Mouse (Mus musculus) hematopoietic stem cell, adult 5-6 weeks (primary cell): Measurements from ENCODE around the gene Pcnx2. TPM values are rescaled to one million over a fixed set of nuclear protein-coding genes. Genes with fewer than 3 reads are reported as not detected.
A peak's percentile ranks its signal among the peaks of the same experiment; 100 is the strongest.

ENCODE experiments used
- ATAC-seq, 2 experiments: fragments of 125-278 bp in 1 of 2; replicated peaks in 1 of 2; 2 replicates each; pipeline ENCODE4 v1.8.0; 2016 to 2017; ENCODE audit warnings: inconsistent platforms in 2 of 2, mild to moderate bottlenecking in 2 of 2, moderate number of reproducible peaks in 2 of 2, low read depth in 1 of 2, moderate TSS enrichment in 1 of 2; ENCODE audit not compliant: low FRiP score in 2 of 2, poor library complexity in 2 of 2, severe bottlenecking in 2 of 2, insufficient read depth in 1 of 2, low TSS enrichment in 1 of 2
- total RNA-seq: library from RNA; stranded (forward); fragments of 172-1452, 232-1000 nt; gene quantifications from 2 replicates; pipeline ENCODE4 v1.2.3, GENCODE M21; 2017

Gene Pcnx2
- not detected in 2 replicates for total RNA-seq

DNA sequence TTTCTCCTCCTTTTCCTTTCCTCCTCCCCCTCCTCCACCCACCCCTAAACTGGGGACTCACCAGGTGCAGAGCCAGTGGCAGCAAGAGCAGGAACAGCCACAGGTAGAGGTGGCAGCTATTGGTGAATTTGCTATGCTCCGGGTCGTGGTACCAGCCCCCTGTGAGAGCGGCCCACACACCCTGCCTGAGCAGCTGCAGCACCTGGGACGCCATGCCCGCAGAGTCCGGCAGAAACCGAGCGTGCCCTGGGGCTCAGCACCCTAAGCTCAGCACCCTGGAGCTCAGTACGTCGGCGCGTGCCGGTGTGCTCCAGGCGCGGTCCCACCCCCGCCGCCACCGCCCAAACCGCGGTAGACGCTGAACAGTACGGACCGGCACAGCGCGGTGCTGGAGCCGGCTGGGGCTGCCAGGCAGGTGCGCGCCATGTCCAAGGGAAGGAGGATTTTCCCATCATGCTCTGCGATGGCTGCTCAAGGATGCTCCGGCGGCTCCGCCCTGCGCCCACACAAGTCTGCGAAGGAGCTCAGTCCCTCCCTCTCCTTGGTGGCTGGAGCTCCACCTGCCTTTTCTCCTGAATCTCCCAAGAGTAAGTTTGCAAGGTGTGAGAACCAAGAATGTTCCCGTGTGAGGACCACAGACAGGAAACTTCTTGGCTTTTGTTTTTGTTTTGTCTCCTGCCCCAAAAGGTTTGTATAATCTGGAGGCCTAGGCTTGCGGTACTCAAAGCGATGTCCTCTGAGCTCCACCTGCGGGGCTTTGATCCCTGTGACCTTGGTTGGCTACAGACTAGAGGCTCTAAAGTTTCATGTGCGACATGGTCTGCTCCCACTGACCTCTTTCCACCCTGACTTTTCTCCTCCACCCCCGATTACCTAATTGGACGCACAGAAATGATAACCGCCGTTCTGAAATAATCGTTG lies at the start of gene Pcnx2:
Gene Pcnx2 (minus strand): TSS at position 450 of the 921 bp plus-strand sequence.
- peak in 1 of 2 experiments; percentile 22; a peak in 1 of 4 replicates for ATAC-seq

DNA sequence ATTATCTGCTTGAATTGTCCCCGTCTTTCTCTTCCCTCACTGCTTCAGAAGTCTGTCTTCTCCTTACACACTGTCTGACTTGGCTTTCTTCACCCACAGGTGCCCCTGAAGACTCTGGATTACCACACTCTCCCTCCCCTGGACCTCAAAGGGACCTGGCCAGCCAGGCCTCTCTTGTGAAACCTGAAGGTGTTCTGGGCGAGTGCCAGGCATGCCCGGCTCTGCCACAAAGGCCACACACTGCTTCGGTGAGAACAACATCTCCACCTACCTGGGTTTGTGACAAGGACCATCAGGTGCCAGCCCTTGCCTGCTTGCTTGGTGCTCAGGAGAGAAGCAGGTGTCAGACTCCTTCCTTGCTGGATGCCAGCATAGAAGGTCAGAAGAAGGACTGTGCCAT lies 46.4 kb upstream of the Pcnx2 start:
- no peak for ATAC-seq

DNA sequence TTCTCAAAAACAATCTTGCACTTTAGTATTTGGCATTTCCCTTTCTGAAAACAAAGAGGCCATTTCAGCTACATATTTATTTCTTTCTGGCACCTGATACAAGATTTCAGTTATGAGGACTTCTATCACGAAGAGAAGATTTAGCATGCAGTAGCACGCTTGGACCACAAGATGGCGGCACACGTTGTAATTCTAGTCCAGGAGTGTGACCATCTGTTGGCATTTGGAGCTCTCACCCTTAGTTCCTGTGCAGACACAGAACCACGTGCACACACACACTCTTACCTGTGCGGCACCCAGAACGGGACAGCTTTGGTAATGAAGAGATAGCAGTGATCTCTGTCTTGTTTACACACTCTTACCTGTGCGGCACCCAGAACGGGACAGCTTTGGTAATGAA lies 37.5 kb upstream of the Pcnx2 start:
- ATAC-seq: peak; percentile 60 to 69

DNA sequence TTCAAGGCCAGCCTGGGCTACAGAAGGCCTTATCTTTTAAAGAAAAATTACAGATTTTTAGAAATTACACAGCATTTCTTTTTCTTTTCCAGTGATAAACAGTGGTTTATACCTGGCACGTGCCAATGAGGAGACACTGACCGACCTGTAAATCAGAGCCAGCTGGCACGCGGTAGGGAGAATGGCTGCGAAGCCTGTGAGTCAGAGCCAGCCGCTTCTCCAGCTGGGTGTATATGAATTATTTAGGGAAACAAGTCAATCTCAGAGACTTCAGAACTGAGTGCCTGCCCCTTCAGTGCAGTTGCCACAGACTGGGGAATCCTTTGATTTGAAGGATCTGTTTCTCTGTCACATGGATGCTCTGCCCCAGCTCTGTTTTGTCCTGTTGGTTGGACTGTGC lies 33.7 kb upstream of the Pcnx2 start:
- no peak for ATAC-seq

DNA sequence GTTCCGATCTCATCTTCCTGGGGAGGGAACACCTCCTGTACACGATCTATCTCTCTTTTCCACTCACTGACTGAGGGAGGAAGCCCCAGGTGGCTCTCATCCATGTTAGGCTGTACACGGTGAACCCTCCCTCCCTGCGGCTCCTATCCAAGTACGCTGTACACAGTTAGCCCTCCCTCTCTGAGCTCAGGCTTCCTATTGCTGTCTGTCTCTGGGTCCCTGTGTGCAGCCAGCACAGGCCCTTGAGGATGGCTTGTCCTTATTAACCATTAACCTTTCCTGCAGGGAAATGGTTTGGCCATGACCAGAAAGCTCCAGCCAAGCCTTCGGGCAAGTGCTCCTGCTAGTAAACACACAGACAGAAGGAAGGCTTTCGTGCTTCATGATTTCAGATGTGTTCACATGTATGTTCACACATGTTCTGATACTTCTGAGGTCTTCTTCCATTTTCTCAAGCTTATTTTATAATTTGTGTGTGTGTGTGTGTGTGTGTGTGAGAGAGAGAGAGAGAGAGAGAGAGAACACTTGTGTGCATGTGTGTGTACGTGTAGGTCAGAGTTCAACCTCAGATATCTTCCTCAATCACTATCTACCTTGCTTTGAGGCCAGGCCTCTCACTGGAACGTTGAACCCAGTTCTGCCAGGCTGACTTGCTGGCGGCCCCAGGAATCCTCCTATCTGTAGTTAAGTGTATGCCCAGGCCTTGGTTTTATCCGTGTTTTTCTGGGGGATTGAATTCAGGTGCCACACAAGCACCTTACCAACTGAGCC lies 32.3 kb upstream of the Pcnx2 start:
- no peak for ATAC-seq

DNA sequence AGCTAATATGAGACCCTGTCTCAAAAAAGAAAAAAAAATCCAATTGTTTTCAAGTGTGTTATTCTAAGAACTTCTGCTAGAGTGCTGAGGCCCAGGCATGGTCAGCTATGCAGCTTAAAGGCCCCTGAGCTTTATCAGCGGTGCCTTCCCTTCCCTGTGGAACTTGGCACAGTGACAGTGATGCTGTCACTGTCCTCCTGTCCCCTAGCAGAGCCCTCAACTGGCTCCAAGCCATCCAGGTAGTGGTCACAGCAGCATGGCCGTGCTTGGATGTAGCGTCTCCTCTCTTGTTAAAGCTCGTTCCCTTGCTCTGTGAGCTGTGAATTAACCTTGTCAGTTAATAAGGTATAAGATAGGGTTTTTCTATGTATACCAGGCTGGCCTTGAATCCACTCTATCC lies 28.5 kb upstream of the Pcnx2 start:
- no peak for ATAC-seq

DNA sequence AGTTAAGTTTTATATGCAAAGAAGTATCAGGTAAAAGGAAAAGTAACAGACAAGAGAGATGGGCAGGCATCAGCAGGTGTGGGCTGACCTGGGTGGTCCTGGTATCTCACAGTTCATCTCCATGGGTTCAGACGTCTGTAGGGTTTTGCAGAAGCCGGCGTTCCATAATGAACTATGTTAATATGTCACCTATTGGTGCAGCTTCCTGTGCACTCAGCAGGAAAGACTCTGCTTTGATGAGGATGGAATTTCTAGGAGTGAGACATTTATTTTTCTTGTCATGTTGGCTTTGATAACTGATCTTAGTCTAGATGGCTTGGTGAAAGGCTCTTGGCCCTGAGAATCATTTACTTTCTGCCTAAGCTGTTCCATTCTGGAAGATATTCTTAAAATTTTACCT lies 24.2 kb upstream of the Pcnx2 start:
- no peak for ATAC-seq

DNA sequence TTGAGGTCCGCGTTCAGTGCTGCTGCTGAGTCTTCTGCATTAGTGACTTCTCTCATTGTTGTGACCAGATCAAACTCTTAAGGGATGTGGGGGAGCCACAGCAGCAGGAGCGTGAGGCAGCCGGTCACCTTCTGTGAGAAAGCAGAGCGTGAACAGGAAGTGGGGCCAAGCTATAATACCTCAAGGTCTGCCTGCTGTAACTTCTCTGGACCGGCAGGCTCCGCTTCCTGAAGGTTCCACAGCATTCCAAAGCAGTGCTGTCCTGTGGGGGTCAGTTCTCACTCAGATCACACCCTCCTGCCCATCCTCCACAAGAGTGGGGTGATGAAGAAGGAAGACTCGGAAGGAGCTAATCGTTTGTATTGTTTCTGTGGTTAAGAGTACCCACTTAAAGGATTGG lies 22.6 kb upstream of the Pcnx2 start:
- ATAC-seq: no peak

DNA sequence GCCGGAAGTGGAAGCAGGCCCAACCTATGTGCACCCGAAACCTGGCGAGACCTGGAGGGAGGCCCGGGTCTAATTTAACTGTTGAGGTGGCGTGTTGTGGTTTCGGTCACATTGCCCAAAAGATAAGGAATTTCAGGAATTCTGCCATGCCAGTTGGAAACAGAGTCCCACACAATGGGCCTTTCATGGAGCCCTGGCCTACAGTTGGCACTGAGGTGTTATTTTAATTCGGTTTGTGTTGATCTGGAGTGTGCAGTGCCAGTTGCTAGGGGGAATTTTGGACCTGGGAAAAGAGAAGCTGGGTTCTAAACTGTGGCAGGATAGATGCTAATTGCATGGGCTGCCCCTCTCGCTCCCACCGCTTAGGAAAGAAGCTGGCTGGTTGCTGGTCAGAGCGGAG lies 22.2 kb upstream of the Pcnx2 start:
- ATAC-seq: no peak

DNA sequence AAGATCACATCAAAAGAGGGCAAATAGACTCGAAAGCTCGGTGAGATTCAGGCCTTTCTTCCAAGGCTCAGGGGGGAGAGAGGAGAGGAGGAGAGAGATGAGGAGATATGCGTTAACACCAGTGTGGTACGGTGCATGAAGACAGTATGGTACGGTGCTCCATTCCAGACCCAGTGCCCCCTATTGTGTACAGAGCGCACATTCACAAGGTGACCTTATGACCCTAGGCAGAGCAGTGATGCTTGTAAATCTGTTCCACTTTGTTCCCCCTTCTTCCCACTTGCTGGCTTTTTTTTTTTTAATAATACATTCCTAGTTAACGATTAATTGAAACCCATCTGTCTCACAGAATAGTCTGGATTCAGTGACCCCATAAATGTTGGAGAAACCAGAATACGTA lies 21.4 kb upstream of the Pcnx2 start:
- ATAC-seq: no peak

DNA sequence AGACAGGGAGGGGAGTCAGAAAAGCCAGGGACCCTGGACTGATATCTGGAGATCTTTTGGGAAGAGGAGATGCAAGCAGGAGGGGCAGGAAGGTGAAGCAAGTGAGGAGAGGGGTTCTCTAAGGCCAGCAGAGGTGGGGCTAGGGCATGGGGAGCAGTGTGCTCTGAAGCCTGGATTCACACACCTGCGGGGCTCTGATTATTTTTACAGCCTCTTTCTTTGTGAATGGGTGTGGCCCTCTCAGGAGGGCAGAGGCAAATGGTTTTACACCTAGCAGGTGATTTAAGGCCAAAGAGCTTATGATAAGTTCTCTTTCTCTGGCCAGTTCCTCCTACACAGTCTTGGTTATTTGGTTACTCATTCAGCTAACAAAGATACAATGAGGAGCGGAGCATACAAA lies 20.6 kb upstream of the Pcnx2 start:
- ATAC-seq: no peak

DNA sequence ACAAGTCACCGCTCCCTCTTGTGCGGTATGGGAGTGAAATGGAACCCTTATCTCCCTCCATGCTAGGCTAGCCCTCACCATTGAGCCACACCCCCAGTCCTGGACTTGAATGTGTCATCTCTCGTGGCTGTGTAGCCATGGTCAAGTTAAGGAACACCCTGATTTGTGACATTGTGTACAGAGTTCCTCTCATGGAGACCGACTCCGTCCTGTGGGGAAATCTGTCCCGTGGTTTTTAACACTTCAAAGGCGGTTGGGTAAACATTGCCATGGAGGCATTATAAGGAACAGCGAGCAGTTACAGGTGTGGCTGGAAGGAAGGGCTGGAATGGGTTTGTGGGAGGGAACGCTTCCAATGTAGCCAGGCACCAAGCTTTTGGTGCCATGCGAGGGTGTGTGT lies 18.9 kb upstream of the Pcnx2 start:
- no peak for ATAC-seq

DNA sequence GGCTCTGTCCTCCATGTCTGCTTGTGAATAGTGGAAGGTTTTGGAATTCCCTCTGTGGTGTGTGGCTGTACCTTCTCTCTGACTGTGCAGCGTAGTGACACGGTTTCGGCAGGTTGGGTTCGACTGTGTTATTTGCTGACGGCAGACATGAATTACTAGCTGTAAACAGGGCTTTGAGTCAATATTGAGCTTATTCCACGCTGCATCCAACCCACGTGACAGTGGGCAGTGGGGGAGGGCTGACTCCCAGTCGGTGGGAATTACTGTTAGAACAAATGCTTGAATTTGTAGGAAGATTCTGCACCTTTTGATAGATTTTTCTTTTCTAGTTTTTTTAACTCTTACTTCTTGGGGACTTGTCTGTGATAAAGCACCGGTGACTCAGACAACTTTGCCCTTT lies 16.3 kb upstream of the Pcnx2 start:
- ATAC-seq: no peak

DNA sequence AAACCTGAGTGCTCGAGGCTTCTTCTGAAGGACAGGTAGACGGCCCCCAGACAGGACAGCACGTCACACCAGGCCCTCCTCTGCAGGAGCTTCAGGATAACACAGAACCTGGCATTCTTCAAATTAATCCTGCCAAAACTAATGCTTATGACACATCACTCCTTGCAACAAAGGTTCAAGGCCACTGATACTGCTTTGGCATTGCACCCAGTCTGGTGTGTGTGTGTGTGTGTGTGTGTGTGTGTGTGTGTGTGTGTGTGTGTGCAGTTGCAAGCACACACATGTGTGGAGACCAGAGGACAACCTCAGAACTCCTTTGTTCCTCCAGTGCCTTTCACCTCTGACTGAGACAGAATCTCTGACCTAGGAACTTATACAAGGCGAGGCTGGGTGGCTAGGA lies 15.1 kb upstream of the Pcnx2 start:
- no peak for ATAC-seq

DNA sequence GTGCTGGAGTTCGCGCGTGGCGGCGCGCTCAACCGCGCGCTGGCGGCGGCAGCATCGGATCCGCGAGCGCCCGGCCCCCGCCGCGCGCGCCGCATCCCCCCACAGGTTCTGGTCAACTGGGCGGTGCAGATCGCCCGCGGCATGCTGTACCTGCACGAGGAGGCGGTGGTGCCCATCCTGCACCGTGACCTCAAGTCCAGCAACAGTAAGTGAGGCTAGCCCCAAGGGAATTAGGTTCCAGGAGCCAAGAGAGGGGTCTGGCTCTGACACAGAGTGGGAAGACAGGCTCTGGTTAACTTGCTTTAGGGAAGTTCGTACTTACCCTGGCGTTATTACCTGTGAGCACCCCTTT lies 13.1 kb upstream of the Pcnx2 start:
- no peak for ATAC-seq

DNA sequence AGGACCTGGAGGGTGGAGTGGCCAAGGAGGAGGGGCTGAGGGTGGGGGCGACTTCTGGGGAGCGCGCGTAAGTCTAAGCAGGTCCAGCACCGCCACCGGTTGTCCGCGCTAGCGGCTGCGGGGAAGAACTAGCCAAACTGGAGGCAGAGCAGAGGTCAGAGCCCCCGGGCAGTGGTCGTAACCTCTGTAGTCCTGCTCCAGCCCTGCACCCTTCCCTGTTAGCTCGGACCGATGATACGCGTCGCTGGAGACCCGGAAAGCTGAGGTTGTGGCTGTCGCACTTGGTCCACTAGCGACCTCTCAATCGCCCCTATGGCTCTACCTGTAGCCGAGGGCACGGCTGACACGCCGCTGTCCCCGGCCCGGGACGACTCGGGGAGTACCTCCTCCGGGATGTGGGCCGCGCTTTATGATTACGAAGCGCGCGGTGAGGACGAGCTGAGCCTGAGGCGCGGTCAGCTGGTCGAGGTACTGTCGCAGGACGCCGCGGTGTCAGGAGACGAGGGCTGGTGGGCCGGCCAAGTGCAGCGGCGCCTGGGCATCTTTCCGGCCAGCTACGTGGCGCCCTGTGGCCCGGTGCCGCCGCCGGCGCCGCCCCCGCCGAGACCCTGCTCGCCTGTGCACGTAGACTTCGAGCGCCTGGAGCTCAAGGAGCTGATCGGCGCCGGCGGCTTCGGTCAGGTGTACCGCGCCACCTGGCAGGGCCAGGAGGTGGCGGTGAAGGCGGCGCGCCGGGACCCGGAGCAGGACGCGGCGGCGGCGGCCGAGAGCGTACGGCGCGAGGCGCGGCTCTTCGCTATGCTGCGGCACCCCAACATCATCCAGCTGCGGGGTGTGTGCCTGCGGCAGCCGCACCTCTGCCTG lies 12.5 kb upstream of the Pcnx2 start, which contains the start of gene Map3k21:
Gene Map3k21 (plus strand): TSS at position 86 of the 864 bp plus-strand sequence.
- ATAC-seq: 0 out of 4 replicates have a peak, but pooled peaks of 1 of the 2 experiments have one; percentile 19

DNA sequence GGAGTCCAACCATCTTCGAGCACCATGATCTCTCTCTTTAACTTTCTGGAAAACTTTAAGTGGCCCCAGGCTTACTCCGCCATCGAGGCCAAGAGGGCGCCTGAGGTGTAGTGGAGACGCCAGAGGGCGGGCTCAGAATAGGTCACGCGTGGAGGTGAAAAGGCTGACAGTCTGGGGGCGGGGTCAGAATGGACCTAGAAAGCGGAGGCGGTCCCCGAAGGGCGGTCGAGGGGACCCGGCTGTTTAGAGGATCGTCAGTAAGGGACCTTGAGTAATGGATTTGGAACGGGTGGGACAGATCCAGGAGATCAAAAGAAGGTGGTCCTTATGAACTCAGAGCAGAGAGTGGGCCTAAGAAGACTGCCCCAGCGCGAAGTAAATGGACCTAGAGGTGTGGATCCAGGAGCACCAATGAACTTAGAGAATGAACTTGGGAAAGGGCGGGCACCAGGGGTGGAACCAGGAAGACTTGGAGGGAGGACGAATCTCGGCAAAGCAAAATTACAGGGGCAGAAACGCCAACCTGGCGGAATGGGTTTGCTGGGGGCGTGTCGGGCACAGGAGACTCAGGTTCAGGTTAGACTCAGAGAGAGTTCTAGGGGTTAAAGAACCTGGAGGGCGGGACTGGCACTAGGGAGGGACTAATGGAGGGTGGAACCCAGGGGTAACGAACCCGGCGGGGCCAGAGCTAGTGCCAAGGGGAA lies 11.7 kb upstream of the Pcnx2 start:
- 0 out of 4 replicates have a peak, but pooled peaks have one; percentile 18 to 19 for ATAC-seq
